Mouse (Mus musculus) 3134 (cell line): ENCODE results near the gene Prkcb.

Experiments used
- DNase-seq: peaks from one replicate; pipeline ENCODE4 v3.0.0-alpha.2; 2011; ENCODE audit warnings: low spot score; ENCODE audit not compliant: insufficient read length; ENCODE audit errors: extremely low read depth

Prkcb gene

GRCm38 (mm10) chr7:122289243-122290111 lies 926 bp downstream of the Prkcb start:
- DNase-seq = no peak

GRCm38 (mm10) chr7:122290165-122290564 lies 1.6 kb downstream of the Prkcb start:
- no peak for DNase-seq

- DNase-seq = no peak
These were observed 2.2 kb downstream of the Prkcb start for GRCm38 (mm10) chr7:122290771-122291170.

GRCm38 (mm10) chr7:122292151-122292550 lies 3.6 kb downstream of the Prkcb start:
- no peak for DNase-seq

GRCm38 (mm10) chr7:122294111-122294510 lies 5.6 kb downstream of the Prkcb start:
- no peak for DNase-seq

GRCm38 (mm10) chr7:122295363-122295762 lies 6.8 kb downstream of the Prkcb start:
- DNase-seq = no peak

GRCm38 (mm10) chr7:122296331-122296730 lies 7.8 kb downstream of the Prkcb start:
- DNase-seq = no peak

- DNase-seq = no peak
These were observed 8.3 kb downstream of the Prkcb start for GRCm38 (mm10) chr7:122296805-122297204.

GRCm38 (mm10) chr7:122297627-122298026 lies 9.1 kb downstream of the Prkcb start:
- no peak for DNase-seq

GRCm38 (mm10) chr7:122298715-122299114 lies 10.2 kb downstream of the Prkcb start:
- no peak for DNase-seq

GRCm38 (mm10) chr7:122300538-122300937 lies 12.0 kb downstream of the Prkcb start:
- DNase-seq = no peak

GRCm38 (mm10) chr7:122302538-122302937 lies 14.0 kb downstream of the Prkcb start:
- DNase-seq = no peak

- no peak for DNase-seq
These were observed 15.4 kb downstream of the Prkcb start for GRCm38 (mm10) chr7:122303988-122304387.

- no peak for DNase-seq
These were observed 16.0 kb downstream of the Prkcb start for GRCm38 (mm10) chr7:122304521-122304920.

GRCm38 (mm10) chr7:122307241-122307640 lies 18.7 kb downstream of the Prkcb start:
- DNase-seq = no peak

GRCm38 (mm10) chr7:122308661-122309060 lies 20.1 kb downstream of the Prkcb start:
- DNase-seq = no peak

- DNase-seq = no peak
These were observed 21.6 kb downstream of the Prkcb start for GRCm38 (mm10) chr7:122309909-122310725.

- no peak for DNase-seq
These were observed 22.1 kb downstream of the Prkcb start for GRCm38 (mm10) chr7:122310726-122311018.

GRCm38 (mm10) chr7:122313690-122314477 lies 25.3 kb downstream of the Prkcb start:
- DNase-seq = no peak

GRCm38 (mm10) chr7:122315720-122316331 lies 27.3 kb downstream of the Prkcb start:
- DNase-seq = no peak

- DNase-seq = no peak
These were observed 28.1 kb downstream of the Prkcb start for GRCm38 (mm10) chr7:122316681-122317080.
